Mouse (Mus musculus): ENCODE measurements around the gene Pnrc2.

DNA sequence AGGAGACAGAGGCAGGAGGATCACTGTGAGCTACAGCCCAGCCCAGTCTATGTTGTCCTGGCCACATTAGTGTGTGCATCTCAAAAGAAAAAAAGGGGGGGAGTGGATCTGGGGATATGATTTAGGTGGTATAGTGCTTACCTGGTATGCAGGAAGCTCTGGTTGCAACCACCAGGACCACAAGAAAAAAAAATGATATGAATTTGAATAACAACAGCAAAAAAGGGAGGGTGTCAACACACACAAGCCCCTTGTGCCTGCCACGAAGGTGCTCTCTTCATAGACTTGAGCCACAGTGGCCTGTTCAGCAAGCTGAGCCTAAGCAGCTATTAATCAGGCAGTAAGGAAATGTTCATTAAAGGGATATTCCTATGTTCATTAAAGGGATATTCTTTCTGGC, 31.2 kb upstream of the Pnrc2 start:
- TF ChIP-seq GATA1 (IDR thresholded peaks at IDR 0.05; ENCODE audit: borderline replicate concordance, low read length), result no peak
- TF ChIP-seq FLI1 (IDR thresholded peaks at IDR 0.05; ENCODE audit: low read length), result no peak
